Mouse (Mus musculus): ENCODE measurements around the gene Gng13. TPM values are rescaled to one million over a fixed set of nuclear protein-coding genes. Genes with fewer than 3 reads are reported as not detected.

Gng13 gene
- 0.99 TPM for polyA plus RNA-seq (2014; fragmentation: Illumina TruSeq; extraction: RNeasy Lipid Tissue Mini Kit (QIAGEN cat#74804); ENCODE audit: low read depth, low replicate concordance)

GRCm38 (mm10) chr17:25716711-25717637 is at the start of gene Gng13:
Gene Gng13 (plus strand): TSS chr17:25717171.

GRCm38 (mm10) chr17:25727265-25728008 is 10.5 kb downstream of the Gng13 start, which contains the start of the genes Chtf18 and Rpusd1:
Gene Chtf18 (minus strand): TSS chr17:25727419.
Gene Rpusd1 (plus strand): TSS chr17:25727670.

GRCm38 (mm10) chr17:25735745-25736144 is 18.8 kb downstream of the Gng13 start, which contains the start of gene Mslnl:
Gene Mslnl (plus strand): TSS chr17:25736042.

GRCm38 (mm10) chr17:25754241-25754640 is 37.3 kb downstream of the Gng13 start, which contains the start of gene Msln:
Gene Msln (minus strand): TSS chr17:25754378.

Other genes starting within 250 kb of the Gng13 start
- not detected for gene Sstr5, start 219.9 kb upstream of the Gng13 start, polyA plus RNA-seq (2014; fragmentation: Illumina TruSeq; extraction: RNeasy Lipid Tissue Mini Kit (QIAGEN cat#74804); ENCODE audit: low read depth, low replicate concordance)
- 0.42 TPM for gene Sox8, start 146.5 kb upstream of the Gng13 start, polyA plus RNA-seq (2014; fragmentation: Illumina TruSeq; extraction: RNeasy Lipid Tissue Mini Kit (QIAGEN cat#74804); ENCODE audit: low read depth, low replicate concordance)
- 26.1 TPM for gene Lmf1, start 138.1 kb upstream of the Gng13 start, polyA plus RNA-seq (2014; fragmentation: Illumina TruSeq; extraction: RNeasy Lipid Tissue Mini Kit (QIAGEN cat#74804); ENCODE audit: low read depth, low replicate concordance)
- gene Chtf18, start 10.2 kb downstream of the Gng13 start, polyA plus RNA-seq (2014; fragmentation: Illumina TruSeq; extraction: RNeasy Lipid Tissue Mini Kit (QIAGEN cat#74804); ENCODE audit: low read depth, low replicate concordance) = 1.4 TPM
- gene Rpusd1, start 10.5 kb downstream of the Gng13 start, polyA plus RNA-seq (2014; fragmentation: Illumina TruSeq; extraction: RNeasy Lipid Tissue Mini Kit (QIAGEN cat#74804); ENCODE audit: low read depth, low replicate concordance) = 9.4 TPM
- not detected for gene Mslnl, start 18.9 kb downstream of the Gng13 start, polyA plus RNA-seq (2014; fragmentation: Illumina TruSeq; extraction: RNeasy Lipid Tissue Mini Kit (QIAGEN cat#74804); ENCODE audit: low read depth, low replicate concordance)
- 18.6 TPM for gene Msln, start 37.2 kb downstream of the Gng13 start, polyA plus RNA-seq (2014; fragmentation: Illumina TruSeq; extraction: RNeasy Lipid Tissue Mini Kit (QIAGEN cat#74804); ENCODE audit: low read depth, low replicate concordance)
- gene Narfl, start 56.6 kb downstream of the Gng13 start, polyA plus RNA-seq (2014; fragmentation: Illumina TruSeq; extraction: RNeasy Lipid Tissue Mini Kit (QIAGEN cat#74804); ENCODE audit: low read depth, low replicate concordance) = 41.3 TPM
- 15.1 TPM for gene Haghl, start 68.5 kb downstream of the Gng13 start, polyA plus RNA-seq (2014; fragmentation: Illumina TruSeq; extraction: RNeasy Lipid Tissue Mini Kit (QIAGEN cat#74804); ENCODE audit: low read depth, low replicate concordance)
- 0.26 TPM for gene Ccdc78, start 69.4 kb downstream of the Gng13 start, polyA plus RNA-seq (2014; fragmentation: Illumina TruSeq; extraction: RNeasy Lipid Tissue Mini Kit (QIAGEN cat#74804); ENCODE audit: low read depth, low replicate concordance)
- 41.4 TPM for gene Fam173a, start 75.7 kb downstream of the Gng13 start, polyA plus RNA-seq (2014; fragmentation: Illumina TruSeq; extraction: RNeasy Lipid Tissue Mini Kit (QIAGEN cat#74804); ENCODE audit: low read depth, low replicate concordance)
- not detected for gene AC134908.4, start 78.5 kb downstream of the Gng13 start, polyA plus RNA-seq (2014; fragmentation: Illumina TruSeq; extraction: RNeasy Lipid Tissue Mini Kit (QIAGEN cat#74804); ENCODE audit: low read depth, low replicate concordance)
- 31.5 TPM for gene Metrn, start 80.0 kb downstream of the Gng13 start, polyA plus RNA-seq (2014; fragmentation: Illumina TruSeq; extraction: RNeasy Lipid Tissue Mini Kit (QIAGEN cat#74804); ENCODE audit: low read depth, low replicate concordance)
- gene Fbxl16, start 91.9 kb downstream of the Gng13 start, polyA plus RNA-seq (2014; fragmentation: Illumina TruSeq; extraction: RNeasy Lipid Tissue Mini Kit (QIAGEN cat#74804); ENCODE audit: low read depth, low replicate concordance) = 2.1 TPM
- 11.2 TPM for gene Wdr24, start 106.5 kb downstream of the Gng13 start, polyA plus RNA-seq (2014; fragmentation: Illumina TruSeq; extraction: RNeasy Lipid Tissue Mini Kit (QIAGEN cat#74804); ENCODE audit: low read depth, low replicate concordance)
- gene Jmjd8, start 111.7 kb downstream of the Gng13 start, polyA plus RNA-seq (2014; fragmentation: Illumina TruSeq; extraction: RNeasy Lipid Tissue Mini Kit (QIAGEN cat#74804); ENCODE audit: low read depth, low replicate concordance) = 31.6 TPM
- gene Stub1, start 116.2 kb downstream of the Gng13 start, polyA plus RNA-seq (2014; fragmentation: Illumina TruSeq; extraction: RNeasy Lipid Tissue Mini Kit (QIAGEN cat#74804); ENCODE audit: low read depth, low replicate concordance) = 133 TPM
- gene Rhbdl1, start 120.1 kb downstream of the Gng13 start, polyA plus RNA-seq (2014; fragmentation: Illumina TruSeq; extraction: RNeasy Lipid Tissue Mini Kit (QIAGEN cat#74804); ENCODE audit: low read depth, low replicate concordance) = 1.1 TPM
- 4.1 TPM for gene Gm20683, start 124.6 kb downstream of the Gng13 start, polyA plus RNA-seq (2014; fragmentation: Illumina TruSeq; extraction: RNeasy Lipid Tissue Mini Kit (QIAGEN cat#74804); ENCODE audit: low read depth, low replicate concordance)
- 133 TPM for gene Rhot2, start 127.7 kb downstream of the Gng13 start, polyA plus RNA-seq (2014; fragmentation: Illumina TruSeq; extraction: RNeasy Lipid Tissue Mini Kit (QIAGEN cat#74804); ENCODE audit: low read depth, low replicate concordance)
- 3.2 TPM for gene Wdr90, start 144.3 kb downstream of the Gng13 start, polyA plus RNA-seq (2014; fragmentation: Illumina TruSeq; extraction: RNeasy Lipid Tissue Mini Kit (QIAGEN cat#74804); ENCODE audit: low read depth, low replicate concordance)
- 194 TPM for gene Mcrip2, start 151.6 kb downstream of the Gng13 start, polyA plus RNA-seq (2014; fragmentation: Illumina TruSeq; extraction: RNeasy Lipid Tissue Mini Kit (QIAGEN cat#74804); ENCODE audit: low read depth, low replicate concordance)
- gene Mettl26, start 157.9 kb downstream of the Gng13 start, polyA plus RNA-seq (2014; fragmentation: Illumina TruSeq; extraction: RNeasy Lipid Tissue Mini Kit (QIAGEN cat#74804); ENCODE audit: low read depth, low replicate concordance) = 19.7 TPM
- gene Wfikkn1, start 163.7 kb downstream of the Gng13 start, polyA plus RNA-seq (2014; fragmentation: Illumina TruSeq; extraction: RNeasy Lipid Tissue Mini Kit (QIAGEN cat#74804); ENCODE audit: low read depth, low replicate concordance) = not detected
- gene Rab40c, start 202.6 kb downstream of the Gng13 start, polyA plus RNA-seq (2014; fragmentation: Illumina TruSeq; extraction: RNeasy Lipid Tissue Mini Kit (QIAGEN cat#74804); ENCODE audit: low read depth, low replicate concordance) = 15.4 TPM
- 40.5 TPM for gene Pigq, start 227.8 kb downstream of the Gng13 start, polyA plus RNA-seq (2014; fragmentation: Illumina TruSeq; extraction: RNeasy Lipid Tissue Mini Kit (QIAGEN cat#74804); ENCODE audit: low read depth, low replicate concordance)
- gene Nhlrc4, start 227.8 kb downstream of the Gng13 start, polyA plus RNA-seq (2014; fragmentation: Illumina TruSeq; extraction: RNeasy Lipid Tissue Mini Kit (QIAGEN cat#74804); ENCODE audit: low read depth, low replicate concordance) = not detected
- gene A930017K11Rik, start 235.4 kb downstream of the Gng13 start, polyA plus RNA-seq (2014; fragmentation: Illumina TruSeq; extraction: RNeasy Lipid Tissue Mini Kit (QIAGEN cat#74804); ENCODE audit: low read depth, low replicate concordance) = 0.34 TPM

Measured in heart, adult 10 weeks (tissue).